Mouse (Mus musculus) testis, postnatal 10 days (tissue): ENCODE data around the gene Cpm.

Experiments used
- DNase-seq: peaks from one replicate; pipeline ENCODE4 v3.0.0; 2021; ENCODE audit warnings: low spot score

Cpm gene

GRCm38 (mm10) chr10:117649292-117650041, 20.2 kb downstream of the Cpm start:
- DNase-seq, result no peak

GRCm38 (mm10) chr10:117650042-117650655, 20.8 kb downstream of the Cpm start:
- no peak for DNase-seq

- DNase-seq, result no peak
These were observed 21.4 kb downstream of the Cpm start for GRCm38 (mm10) chr10:117650725-117651124.

- no peak for DNase-seq
These were observed 22.5 kb downstream of the Cpm start for GRCm38 (mm10) chr10:117651587-117652377.

- no peak for DNase-seq
These were observed 23.1 kb downstream of the Cpm start for GRCm38 (mm10) chr10:117652378-117652774.

GRCm38 (mm10) chr10:117652930-117653778, 23.9 kb downstream of the Cpm start:
- DNase-seq, result no peak

GRCm38 (mm10) chr10:117653779-117654173, 24.5 kb downstream of the Cpm start:
- no peak for DNase-seq

GRCm38 (mm10) chr10:117654576-117655123, 25.4 kb downstream of the Cpm start:
- DNase-seq, result no peak

- no peak for DNase-seq
These were observed 26.2 kb downstream of the Cpm start for GRCm38 (mm10) chr10:117655460-117655859.

- DNase-seq, result no peak
These were observed 26.8 kb downstream of the Cpm start for GRCm38 (mm10) chr10:117655908-117656661.

- DNase-seq, result no peak
These were observed 27.3 kb downstream of the Cpm start for GRCm38 (mm10) chr10:117656662-117656962.

- DNase-seq, result no peak
These were observed 27.8 kb downstream of the Cpm start for GRCm38 (mm10) chr10:117656985-117657658.

GRCm38 (mm10) chr10:117657659-117658306, 28.5 kb downstream of the Cpm start:
- no peak for DNase-seq

GRCm38 (mm10) chr10:117658522-117659429, 29.5 kb downstream of the Cpm start:
- DNase-seq, result no peak

GRCm38 (mm10) chr10:117659430-117659813, 30.1 kb downstream of the Cpm start:
- no peak for DNase-seq

- DNase-seq, result no peak
These were observed 30.5 kb downstream of the Cpm start for GRCm38 (mm10) chr10:117659819-117660218.

GRCm38 (mm10) chr10:117662316-117663055, 33.2 kb downstream of the Cpm start:
- no peak for DNase-seq
